Mouse (Mus musculus) neural tube, embryonic 11.5 days (tissue): Measurements from ENCODE around the gene Pls3. TPM values are rescaled to one million over a fixed set of nuclear protein-coding genes. Genes with fewer than 3 reads are reported as not detected.

ENCODE experiments used
- ATAC-seq: fragments of 200-750 bp; cut with Nextera tagmentation; 2 replicates; pipeline ENCODE4 v1.8.0; 2017; ENCODE audit warnings: moderate number of reproducible peaks, mild to moderate bottlenecking, moderate TSS enrichment, moderate library complexity; ENCODE audit not compliant: insufficient read depth, low FRiP score, low TSS enrichment
- DNase-seq: peaks from one replicate; pipeline ENCODE4 v3.0.0-alpha.2; 2015; ENCODE audit warnings: low spot score
- H3K27ac ChIP-seq: fragments of 300-500 bp; sonication (generic); 2 replicates; pipeline ENCODE4 v1.5.1; 2014; ENCODE audit warnings: low read depth, mild to moderate bottlenecking, low read length
- H3K27me3 ChIP-seq: fragments of 300-500 bp; sonication (generic); 2 replicates; pipeline ENCODE4 v1.6.1; 2014; ENCODE audit warnings: mild to moderate bottlenecking, low read length, mixed read lengths; ENCODE audit not compliant: control insufficient read depth, insufficient read depth
- H3K36me3 ChIP-seq: fragments of 300-500 bp; sonication (generic); 2 replicates; pipeline ENCODE4 v1.6.1; 2014; ENCODE audit warnings: mild to moderate bottlenecking, low read length, moderate library complexity, mixed read lengths; ENCODE audit not compliant: control insufficient read depth, insufficient read depth
- H3K4me1 ChIP-seq: fragments of 300-500 bp; sonication (generic); 2 replicates; pipeline ENCODE4 v1.6.1; 2014; ENCODE audit warnings: low read length, mixed read lengths; ENCODE audit not compliant: control insufficient read depth, insufficient read depth
- H3K4me2 ChIP-seq: fragments of 300-500 bp; sonication (generic); 2 replicates; pipeline ENCODE4 v1.6.1; 2014; ENCODE audit warnings: low read depth, mild to moderate bottlenecking, moderate library complexity
- H3K4me3 ChIP-seq: fragments of 300-500 bp; sonication (generic); 2 replicates; pipeline ENCODE4 v1.5.1; 2014; ENCODE audit warnings: low read depth, low read length
- H3K9ac ChIP-seq: fragments of 300-500 bp; sonication (generic); 2 replicates; pipeline ENCODE4 v1.6.1; 2014; ENCODE audit warnings: mild to moderate bottlenecking, low read length
- H3K9me3 ChIP-seq: fragments of 300-500 bp; sonication (generic); 2 replicates; pipeline ENCODE4 v1.6.1; 2016; ENCODE audit warnings: low read length; ENCODE audit not compliant: control insufficient read depth
- WGBS: fragments of 180-500 bp; shearing (Covaris S2); extraction: QIAGEN DNeasy Blood & Tissue Kit; methylation state at CpG from one replicate; pipeline ENCODE4 v1.1.7; 2014; 5-methylcytosine and 5-hydroxymethylcytosine counted together
- polyA plus RNA-seq: library from polyadenylated mRNA; unstranded; fragments of >200 nt; fragmentation: Nextera tagmentation; extraction: Ambion mirVana; gene quantifications from 2 replicates; pipeline ENCODE4 v1.2.1, GENCODE M21; 2014

Gene Pls3
- 101 and 107 TPM in 2 replicates for polyA plus RNA-seq

DNA sequence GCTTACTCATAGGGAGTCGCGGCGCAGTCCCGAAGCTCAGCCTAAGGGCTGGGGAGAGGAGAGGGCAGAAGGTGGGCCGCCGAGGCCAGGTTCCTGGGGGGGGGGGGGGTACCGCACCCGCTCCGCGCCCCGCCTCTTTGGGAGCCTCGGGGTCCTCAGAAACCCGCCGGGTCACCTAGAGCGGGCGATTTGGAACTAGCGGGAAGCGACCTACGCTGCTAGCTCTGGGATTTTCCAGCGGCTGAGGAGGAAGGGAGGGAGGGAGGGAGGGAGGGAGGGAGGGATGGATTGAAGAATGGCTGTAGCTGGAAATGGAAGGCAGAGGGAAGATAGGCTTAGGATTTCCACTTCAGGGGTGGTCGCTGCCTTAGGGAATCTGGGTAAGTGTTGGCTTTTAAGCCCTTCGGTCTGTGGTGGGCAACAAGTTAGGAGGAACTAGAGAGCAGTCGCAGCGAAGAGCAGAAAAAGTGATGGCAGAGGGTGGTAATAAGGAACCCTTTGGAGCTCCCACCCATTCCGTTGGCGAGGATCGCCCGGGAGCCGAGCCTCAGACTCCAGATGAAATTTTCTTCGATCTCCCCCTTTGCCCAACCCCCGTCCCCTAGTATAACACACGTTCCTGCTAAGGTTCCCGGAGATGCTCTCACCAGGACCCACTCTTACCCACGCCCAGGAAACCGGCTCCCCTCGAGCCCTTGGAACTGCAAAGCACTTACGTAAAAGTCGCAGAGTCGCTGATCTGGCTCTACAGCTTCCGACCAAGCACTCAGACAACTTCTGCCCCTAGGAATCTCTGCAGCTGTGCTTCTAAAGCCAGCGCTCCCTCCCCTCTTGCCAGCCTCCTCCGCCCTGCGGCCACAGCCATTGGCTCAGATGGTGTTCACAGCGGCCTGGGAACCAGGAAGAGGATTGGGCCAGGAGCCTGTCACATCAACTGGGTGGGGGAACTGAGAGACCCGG lies at the start of gene Pls3:
Gene Pls3, minus strand, starts transcription at position 851 of the 960 bp plus-strand sequence.
- Histone ChIP-seq H3K9me3 (no peaks in the 10 kb centered on the region), H3K4me1 (no peaks in the 10 kb centered on the region), H3K4me2 (peak within 1 kb of the TSS; percentile 47), H3K9ac (peak within 1 kb of the TSS; percentile 44), H3K27me3 (no peaks in the 10 kb centered on the region), H3K36me3 (no peaks in the 10 kb centered on the region), H3K27ac (0 out of 2 replicates have a peak within 1 kb of the TSS, but pooled peaks have one; percentile 34), H3K4me3 (peak within 1 kb of the TSS; percentile 46)
- 10% methylated on average over 33 of the region's 45 CpGs for WGBS
- peak; percentile 87 for DNase-seq
- peak; percentile 99 for ATAC-seq

DNA sequence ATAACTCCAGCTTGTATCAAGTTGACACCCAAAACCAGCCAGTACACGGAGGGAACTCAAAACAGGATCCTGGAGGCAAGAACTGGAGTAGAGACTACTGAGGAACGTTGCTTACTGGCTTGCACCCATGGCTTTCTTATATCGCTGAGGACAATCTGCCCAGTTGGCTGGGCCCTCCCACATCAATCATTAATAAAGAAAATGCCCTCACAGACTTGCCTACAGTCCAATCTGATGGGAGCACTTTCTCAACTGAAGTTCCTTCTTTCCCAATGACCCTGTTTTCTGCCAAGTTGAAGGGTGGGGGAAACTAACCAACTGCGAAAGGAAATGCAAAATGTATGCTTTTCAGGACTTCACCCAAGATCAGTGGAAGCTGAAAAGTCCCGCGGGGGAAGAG lies 20.7 kb upstream of the Pls3 start:
- 69% methylated on average over 6 of the region's 6 CpGs for WGBS
- no peak for ATAC-seq
- no peaks in the 10 kb centered on the region for H3K4me1 ChIP-seq

DNA sequence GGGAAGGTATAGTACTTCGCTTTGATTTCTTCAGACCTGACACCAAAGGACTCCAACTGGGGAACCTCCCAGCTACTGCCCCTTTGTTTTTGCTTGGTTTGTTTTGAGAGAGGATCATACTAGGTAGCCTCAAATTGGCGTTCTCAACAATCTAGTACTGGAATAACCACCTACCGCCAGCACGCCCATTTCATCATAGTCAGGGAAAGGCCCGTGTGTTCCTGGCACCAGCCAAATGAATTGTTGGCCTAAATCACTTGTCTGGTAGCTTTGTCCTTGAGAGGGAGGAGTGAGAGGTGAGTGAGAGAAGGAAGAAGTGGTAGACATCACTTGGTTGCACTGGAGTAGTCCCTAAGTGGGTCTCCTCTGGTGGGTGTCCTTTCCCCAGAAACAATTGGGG lies 584 bp upstream of the Pls3 start:
- no peak overlapping the region for H3K9ac ChIP-seq
- no peak overlapping the region for H3K27ac ChIP-seq
- DNase-seq (no peak), ATAC-seq (no peak)
- H3K4me3 ChIP-seq: peak overlapping the region; percentile 46
- peak overlapping the region; percentile 47 for H3K4me2 ChIP-seq
- H3K9me3 ChIP-seq: no peaks in the 10 kb centered on the region
- whole genome bisulfite sequencing: 24% methylated on average over 5 of the region's 5 CpGs
- H3K36me3 ChIP-seq: no peaks in the 10 kb centered on the region
- no peaks in the 10 kb centered on the region for H3K4me1 ChIP-seq
- no peaks in the 10 kb centered on the region for H3K27me3 ChIP-seq

More for the DNA sequence above, 20.7 kb upstream of the Pls3 start:
- Histone ChIP-seq H3K36me3 (no peaks in the 10 kb centered on the region), H3K4me3 (no peak overlapping the region), H3K27ac (no peak overlapping the region), H3K9me3 (no peaks in the 10 kb centered on the region), H3K9ac (no peak overlapping the region), H3K27me3 (no peaks in the 10 kb centered on the region), H3K4me2 (no peak overlapping the region)
- no peak for DNase-seq

DNA sequence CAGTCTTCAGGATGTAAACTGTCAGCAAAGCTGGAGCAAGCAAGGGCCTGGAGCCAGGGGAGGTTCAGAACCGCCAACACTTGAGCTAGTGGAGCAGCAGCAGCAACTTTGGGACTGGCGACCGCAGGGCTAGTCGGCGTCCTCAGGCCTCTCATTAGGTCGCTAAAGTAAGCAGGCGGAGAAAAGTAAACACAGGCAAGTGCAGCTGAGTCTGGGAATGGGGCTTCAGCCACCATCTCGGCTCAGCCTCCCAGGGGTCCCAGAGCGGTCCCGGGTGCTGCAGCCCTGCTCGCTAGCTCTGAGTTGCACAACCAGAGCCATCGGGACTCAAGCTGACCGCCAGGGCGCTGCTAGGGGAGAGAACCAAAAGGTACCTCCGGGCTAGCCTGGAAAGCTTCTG lies 1.2 kb downstream of the Pls3 start:
- Histone ChIP-seq H3K27ac (no peak overlapping the region), H3K27me3 (no peaks in the 10 kb centered on the region), H3K4me1 (no peaks in the 10 kb centered on the region), H3K9ac (no peak overlapping the region; the same call in 1 of the 2 replicates), H3K9me3 (no peaks in the 10 kb centered on the region), H3K4me3 (peak overlapping the region; percentile 46), H3K36me3 (no peaks in the 10 kb centered on the region), H3K4me2 (peak overlapping the region; percentile 47)
- DNase-seq: peak; percentile 35
- ATAC-seq: 0 out of 2 replicates have a peak, but pooled peaks have one; percentile 39
- 8% methylated on average over 15 of the region's 15 CpGs for WGBS

DNA sequence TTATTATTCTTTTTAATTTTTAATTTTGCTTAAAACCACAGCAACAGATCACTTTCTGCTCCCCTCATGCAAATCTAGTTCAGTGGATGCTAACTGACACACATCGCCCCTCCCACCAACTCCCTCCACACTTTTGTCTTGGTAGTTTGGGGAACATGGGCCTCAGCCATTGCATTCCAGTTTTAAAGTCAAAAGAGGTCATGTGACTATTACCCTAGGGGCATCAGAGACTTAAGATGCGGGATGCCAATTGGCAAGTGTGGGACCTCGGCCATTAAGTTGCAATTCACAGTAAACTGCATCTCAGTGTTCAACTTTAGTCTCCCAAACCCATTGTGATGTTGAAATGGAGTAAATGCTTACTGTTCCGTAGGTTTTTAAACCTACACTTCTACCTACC lies 1.7 kb downstream of the Pls3 start:
- Histone ChIP-seq H3K36me3 (no peaks in the 10 kb centered on the region), H3K4me2 (peak overlapping the region; percentile 47), H3K4me1 (no peaks in the 10 kb centered on the region), H3K27me3 (no peaks in the 10 kb centered on the region), H3K4me3 (peak overlapping the region; percentile 46), H3K27ac (no peak overlapping the region), H3K9ac (no peak overlapping the region), H3K9me3 (no peaks in the 10 kb centered on the region)
- 28% methylated on average over 4 of the region's 4 CpGs for WGBS
- no peak for DNase-seq
- ATAC-seq: no peak

DNA sequence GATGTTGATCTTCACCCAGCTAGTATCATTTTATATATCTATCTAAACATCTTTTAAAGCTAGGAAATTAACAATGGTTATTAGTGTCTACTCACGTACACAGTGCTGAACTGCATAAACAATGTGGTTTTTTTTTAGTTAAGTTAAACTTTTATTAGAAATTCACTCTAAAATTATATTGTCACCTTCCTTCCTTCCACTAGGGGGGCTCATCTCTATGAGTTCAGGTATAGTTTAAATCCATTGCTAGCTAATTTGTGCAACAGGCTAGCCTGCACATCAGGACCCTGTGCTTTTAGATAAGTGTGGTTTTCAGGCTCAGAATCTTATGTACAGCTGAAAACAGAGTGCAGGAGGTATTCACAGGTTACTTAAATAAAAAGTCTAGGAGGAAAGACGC lies 3.1 kb downstream of the Pls3 start:
- H3K36me3 ChIP-seq: no peaks in the 10 kb centered on the region
- DNase-seq (no peak), ATAC-seq (no peak)
- H3K4me1 ChIP-seq: no peaks in the 10 kb centered on the region
- no peak overlapping the region for H3K4me3 ChIP-seq
- no peak overlapping the region for H3K9ac ChIP-seq
- H3K9me3 ChIP-seq: no peaks in the 10 kb centered on the region
- WGBS: 83% methylated on average over 2 of the region's 2 CpGs
- no peak overlapping the region for H3K4me2 ChIP-seq
- no peak overlapping the region for H3K27ac ChIP-seq
- no peaks in the 10 kb centered on the region for H3K27me3 ChIP-seq

DNA sequence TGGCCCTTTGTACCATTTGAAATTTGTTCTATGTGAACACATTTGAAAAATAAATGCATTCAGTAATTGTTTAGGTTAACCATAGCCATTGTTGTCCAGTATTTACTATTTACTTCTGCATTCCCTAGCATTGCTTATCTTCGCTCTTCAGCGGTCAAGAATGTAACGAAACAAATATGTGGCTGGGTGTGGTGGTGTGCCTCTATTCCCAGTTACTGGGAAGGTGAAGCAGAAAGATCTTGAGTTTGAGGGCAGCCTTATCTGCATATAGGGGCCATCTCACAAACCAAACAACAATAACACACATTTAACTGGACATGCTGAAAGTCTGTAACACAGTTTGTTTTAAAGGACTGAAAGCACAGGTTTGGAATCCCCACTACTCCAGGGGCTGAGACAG lies 13.3 kb downstream of the Pls3 start:
- Histone ChIP-seq H3K36me3 (no peaks in the 10 kb centered on the region), H3K27me3 (no peaks in the 10 kb centered on the region), H3K9me3 (no peaks in the 10 kb centered on the region), H3K4me1 (no peaks in the 10 kb centered on the region), H3K9ac (no peak overlapping the region), H3K27ac (no peak overlapping the region), H3K4me3 (no peak overlapping the region), H3K4me2 (no peak overlapping the region)
- ATAC-seq (no peak), DNase-seq (no peak)
- 88% methylated on average over 3 of the region's 3 CpGs for WGBS

DNA sequence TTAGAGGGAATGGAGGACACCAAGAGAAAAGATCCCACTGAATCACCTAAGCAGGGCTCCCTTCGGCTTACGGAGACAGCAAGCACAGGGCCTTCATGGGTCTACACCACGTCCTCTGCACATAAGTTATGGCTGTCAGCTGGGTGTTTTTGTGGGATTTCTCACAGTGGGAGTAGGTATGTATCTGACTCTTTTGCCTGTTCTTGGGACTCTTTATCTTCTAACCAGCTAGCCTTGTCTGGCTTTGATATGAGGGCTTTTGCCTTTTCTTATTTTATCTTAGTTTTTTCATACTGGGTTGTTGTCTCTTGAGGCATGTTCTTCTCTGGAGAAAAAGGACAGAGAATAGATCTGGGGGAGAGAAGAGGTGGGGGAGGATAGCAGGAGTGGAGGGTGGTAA lies 20.7 kb downstream of the Pls3 start:
- WGBS: 80% methylated on average over 3 of the region's 3 CpGs
- DNase-seq: no peak
- no peak for ATAC-seq
- no peak overlapping the region for H3K4me3 ChIP-seq
- no peaks in the 10 kb centered on the region for H3K9me3 ChIP-seq
- H3K27ac ChIP-seq: no peak overlapping the region
- H3K9ac ChIP-seq: no peak overlapping the region
- no peaks in the 10 kb centered on the region for H3K27me3 ChIP-seq
- no peak overlapping the region for H3K4me2 ChIP-seq
- no peaks in the 10 kb centered on the region for H3K4me1 ChIP-seq
- H3K36me3 ChIP-seq: no peaks in the 10 kb centered on the region

DNA sequence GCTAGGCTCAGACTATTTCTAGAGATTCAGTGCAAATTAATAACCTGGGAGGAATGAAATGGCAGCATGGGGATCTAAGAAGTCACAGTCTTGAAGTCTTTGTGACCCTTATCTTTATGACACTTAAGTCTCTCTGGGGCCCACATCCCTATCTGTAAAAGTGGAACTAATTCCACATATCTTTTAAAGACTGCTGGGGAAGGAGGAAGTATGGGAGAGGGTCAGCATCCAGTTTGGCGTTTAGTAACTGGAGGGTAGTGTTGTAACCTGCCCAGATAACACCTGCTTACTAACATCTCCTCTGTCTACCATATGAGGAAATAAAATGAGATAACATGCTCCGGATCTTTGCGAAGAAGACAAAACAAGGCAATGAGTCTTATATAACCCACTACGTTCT lies 30.7 kb downstream of the Pls3 start:
- Histone ChIP-seq H3K36me3 (no peaks in the 10 kb centered on the region), H3K4me3 (no peak overlapping the region), H3K4me1 (no peaks in the 10 kb centered on the region), H3K27ac (no peak overlapping the region), H3K9ac (no peak overlapping the region), H3K4me2 (no peak overlapping the region), H3K9me3 (no peaks in the 10 kb centered on the region), H3K27me3 (no peaks in the 10 kb centered on the region)
- ATAC-seq (no peak), DNase-seq (no peak)
- WGBS: 76% methylated on average over 4 of the region's 4 CpGs
